Mouse (Mus musculus): ENCODE data around the gene Plagl2. TPM values are rescaled to one million over a fixed set of nuclear protein-coding genes. Genes with fewer than 3 reads are reported as not detected.
"Not testable (repeated sequence)": the region's sequence is repeated elsewhere in the genome, so short reads cannot be mapped to it uniquely, and the experiment has no call there.

Plagl2 gene
- 4.4 and 4.9 TPM in 2 replicates for polyA plus RNA-seq (2012; rRNA removed)

DNA sequence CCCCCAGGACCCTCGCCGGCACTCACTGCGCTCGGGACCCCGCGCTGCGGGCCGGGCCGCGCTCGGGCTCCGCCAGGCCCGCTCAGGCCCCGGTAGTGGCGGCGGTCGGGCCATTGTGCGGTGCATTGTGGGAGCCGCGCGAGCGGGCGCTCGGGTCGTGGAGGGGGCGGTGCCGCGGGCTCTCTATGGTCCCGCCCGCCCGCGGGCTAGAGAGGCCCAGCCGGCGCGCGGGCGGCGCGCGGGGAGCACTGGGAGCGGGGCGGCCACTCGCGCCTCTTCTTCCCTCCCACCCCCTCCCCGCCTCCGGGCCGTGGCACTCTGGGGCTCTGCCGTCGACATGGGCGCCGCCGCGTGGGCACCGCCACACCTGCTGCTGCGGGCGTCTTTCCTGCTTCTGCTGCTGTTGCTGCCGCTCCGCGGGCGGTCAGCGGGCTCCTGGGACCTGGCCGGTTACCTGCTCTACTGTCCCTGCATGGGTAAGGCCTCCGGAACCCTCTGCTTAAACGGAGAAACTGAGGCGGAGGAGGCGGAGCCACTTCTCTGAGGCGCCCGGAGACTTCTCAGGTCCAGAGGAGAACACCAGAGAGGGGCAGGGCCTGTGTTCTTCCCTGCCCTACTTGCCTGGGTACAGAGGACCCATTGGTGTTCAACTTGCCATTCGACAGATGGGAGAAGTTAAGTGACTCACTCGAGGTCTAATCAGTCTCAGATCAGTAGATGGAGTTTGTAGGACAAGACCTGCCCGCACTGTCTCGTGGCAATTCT, at the start of gene Plagl2, which contains the start of gene Pofut1:
Plagl2 (minus strand) TSS at position 177 of the 765 bp plus-strand sequence.
Pofut1 (plus strand) TSS at position 284 of the 765 bp plus-strand sequence.
- peak; percentile 54 to 88 for DNase-seq (ENCODE audit: extremely low spot score in 1 of 2, low spot score in 1 of 2)

DNA sequence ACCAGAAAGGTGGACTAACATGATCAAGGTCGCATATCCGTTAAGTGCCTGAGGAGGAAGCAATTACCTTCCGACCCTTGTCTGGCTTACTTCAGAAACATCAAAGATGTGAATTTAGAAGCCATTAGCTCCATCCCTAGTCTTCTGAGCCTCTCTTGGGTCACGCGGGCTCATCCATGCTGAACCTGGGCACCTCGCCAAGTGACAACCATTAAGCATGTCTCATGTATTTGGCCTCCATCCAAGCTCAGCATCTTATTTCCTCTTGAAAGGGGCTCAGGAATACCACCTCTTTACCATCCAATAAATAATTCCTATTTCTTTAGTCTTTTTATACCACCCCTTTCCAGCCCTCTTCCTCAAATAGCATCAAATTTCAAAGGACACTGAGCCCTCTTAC, 46.6 kb upstream of the Plagl2 start:
- no peak for DNase-seq (ENCODE audit: extremely low spot score in 1 of 2, low spot score in 1 of 2)

DNA sequence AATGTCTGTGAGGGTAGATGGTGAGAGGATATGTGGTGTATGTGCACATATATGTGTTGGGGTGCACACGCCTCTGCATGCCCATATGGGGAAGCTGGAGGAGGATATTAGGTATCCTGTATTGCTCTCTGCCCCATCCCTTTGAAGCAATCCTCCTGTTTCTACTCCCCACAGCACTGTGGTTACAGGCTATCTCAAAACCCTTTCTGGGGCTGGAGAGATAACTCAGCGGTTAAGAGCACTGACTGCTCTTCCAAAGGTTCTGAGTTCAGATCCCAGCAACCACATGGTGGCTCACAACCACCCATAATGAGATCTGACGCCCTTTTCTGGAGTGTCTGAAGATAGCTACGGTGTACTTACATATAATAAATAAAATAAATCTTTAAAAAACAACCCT, 45.3 kb upstream of the Plagl2 start:
- DNase-seq (ENCODE audit: extremely low spot score in 1 of 2, low spot score in 1 of 2): no peak

DNA sequence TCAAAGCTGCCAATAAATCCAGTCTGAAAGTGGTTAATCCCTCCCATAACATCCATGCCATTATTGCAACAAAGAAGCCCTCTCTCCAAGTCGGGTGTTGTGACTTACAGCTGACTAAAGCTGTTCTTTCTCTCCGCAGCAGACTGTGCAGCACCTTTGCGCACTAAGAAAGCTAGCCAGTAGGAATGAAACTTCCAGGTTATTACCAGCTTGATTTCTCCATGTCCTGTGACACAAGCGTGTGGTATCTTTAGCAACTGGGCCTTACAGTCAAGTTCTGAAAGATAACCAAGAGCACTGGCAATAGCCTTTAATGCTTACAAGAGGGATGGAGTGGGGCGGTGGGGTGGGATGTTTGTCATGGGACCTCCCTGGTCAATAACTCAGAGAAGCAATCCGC, 42.7 kb upstream of the Plagl2 start:
- DNase-seq (ENCODE audit: extremely low spot score in 1 of 2, low spot score in 1 of 2): no peak

DNA sequence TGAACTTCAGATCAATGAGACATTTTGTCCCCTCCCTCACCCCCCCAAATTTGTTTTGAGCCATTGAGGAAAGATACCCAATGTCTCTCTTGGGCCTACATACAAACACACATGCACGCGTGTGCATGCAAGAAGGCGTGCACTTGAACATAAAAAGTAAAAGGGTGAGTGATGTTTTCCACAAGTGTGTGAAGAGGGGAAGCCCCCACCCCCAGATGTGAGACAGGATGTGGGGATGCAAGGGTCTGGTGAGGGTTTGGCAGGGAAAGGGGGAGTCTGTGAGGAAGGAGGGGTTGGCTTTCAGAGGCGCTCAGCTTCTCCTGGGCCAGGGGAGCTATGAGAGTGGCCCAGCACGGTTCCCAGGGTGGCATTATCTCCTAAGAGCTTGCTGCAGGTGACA, 37.1 kb upstream of the Plagl2 start:
- no peak for DNase-seq (ENCODE audit: extremely low spot score in 1 of 2, low spot score in 1 of 2)

DNA sequence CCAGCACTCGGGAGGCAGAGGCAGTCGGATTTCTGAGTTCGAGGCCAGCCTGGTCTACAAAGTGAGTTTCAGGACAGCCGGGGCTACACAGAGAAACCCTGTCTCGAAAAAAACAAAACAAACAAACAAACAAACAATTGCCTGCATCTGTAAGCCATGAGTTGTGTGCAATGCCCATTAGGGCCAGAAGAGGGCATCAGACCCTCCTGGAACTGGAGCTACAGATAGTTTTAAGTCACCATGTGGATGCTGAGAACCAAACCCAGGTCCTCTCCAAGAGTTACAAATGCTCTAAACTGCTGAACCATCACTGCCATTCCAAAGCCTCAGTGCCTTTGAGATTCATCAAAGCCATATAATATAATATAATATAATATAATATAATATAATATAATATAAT, 35.6 kb upstream of the Plagl2 start:
- DNase-seq (ENCODE audit: extremely low spot score in 1 of 2, low spot score in 1 of 2): not testable (repeated sequence)

DNA sequence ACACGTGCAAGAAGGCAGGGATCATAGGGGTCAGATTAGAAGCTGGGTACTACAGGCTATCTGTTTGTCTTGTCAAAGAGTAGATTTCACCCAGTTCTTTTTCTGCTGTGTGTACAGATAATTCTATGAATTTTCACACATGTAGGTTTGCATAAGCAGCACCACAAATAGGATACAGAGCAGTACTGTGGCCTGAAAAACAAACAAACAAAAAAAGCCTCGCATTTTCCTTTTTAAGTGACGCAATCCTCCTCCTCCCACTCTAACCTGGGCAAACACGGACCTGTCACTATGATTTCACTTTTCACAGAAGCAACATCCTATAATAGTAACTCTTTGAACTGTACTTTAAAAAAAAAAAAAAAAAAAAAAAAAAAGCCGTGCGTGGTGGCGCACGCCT, 35.2 kb upstream of the Plagl2 start:
- DNase-seq (ENCODE audit: extremely low spot score in 1 of 2, low spot score in 1 of 2): no peak

DNA sequence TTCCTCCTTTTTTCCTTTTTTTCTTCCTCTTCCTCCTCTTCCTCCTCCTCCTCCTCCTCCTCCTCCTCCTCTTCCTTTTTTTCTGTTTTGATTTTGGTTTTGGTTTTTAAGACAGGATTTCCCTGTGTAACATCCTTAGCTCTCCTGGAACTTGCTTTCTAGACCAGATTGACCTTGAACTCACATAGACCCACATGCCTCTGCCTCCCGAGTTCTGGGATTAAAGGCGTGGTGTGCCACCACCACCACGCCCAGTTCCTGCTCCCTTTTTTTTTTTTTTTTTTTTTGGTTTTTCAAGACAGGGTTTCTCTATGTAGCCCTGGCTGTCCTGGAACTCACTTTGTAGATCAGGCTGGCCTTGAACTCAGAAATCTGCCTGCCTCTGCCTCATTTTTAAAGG, 34.4 kb upstream of the Plagl2 start:
- not testable (repeated sequence) for DNase-seq (ENCODE audit: extremely low spot score in 1 of 2, low spot score in 1 of 2)

DNA sequence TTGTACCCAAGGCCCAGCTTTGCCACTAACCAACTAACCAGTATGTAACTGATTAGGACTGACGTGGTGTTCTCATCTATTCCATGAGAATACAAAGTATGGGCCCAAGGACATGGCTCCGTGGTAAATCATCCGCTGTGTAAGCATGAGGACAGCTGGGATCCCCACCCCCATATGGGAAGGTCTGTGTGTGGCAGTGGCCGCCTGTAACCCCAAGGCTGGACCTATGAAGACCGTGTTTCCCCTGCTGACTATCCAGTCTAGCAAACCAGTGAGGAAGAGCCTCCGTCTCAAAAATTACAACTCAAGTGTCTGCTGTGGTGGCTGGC, 33.7 kb upstream of the Plagl2 start:
- DNase-seq (ENCODE audit: extremely low spot score in 1 of 2, low spot score in 1 of 2): no peak

DNA sequence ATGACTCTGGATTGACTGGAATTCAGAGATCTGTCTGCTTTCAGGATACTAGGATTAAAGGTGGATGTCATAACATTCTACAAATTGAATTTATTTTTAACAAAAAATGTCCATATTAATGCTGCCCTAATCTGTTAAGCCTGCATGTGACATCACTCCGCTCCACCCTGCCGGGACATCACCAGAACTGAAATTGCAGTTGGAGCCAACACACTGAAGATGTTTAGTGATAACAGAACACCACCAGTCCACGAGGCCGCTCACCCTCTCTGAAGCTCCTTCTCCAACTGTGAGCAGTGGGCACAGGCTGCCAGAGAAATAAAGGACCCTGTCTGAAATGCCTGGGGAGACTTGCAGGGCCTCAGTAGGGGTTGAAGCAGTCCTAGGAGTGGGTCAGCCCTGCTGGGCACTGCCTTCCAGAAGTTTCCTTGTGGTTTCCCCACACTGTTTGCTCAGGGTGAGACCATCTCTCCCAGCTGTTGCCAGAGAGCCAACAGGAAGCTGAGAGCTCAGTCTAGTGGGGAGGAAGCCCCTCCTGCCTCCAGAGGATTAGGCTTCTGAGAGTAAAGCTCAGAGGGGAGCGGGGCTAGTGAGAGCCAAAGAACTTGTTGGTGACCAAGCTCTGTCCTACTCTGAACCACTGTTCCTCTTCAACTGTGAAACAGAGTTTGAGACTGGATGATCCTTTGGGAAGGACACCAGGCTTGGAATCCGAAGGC, 33.1 kb upstream of the Plagl2 start:
- not testable (repeated sequence) for DNase-seq (ENCODE audit: extremely low spot score in 1 of 2, low spot score in 1 of 2)

DNA sequence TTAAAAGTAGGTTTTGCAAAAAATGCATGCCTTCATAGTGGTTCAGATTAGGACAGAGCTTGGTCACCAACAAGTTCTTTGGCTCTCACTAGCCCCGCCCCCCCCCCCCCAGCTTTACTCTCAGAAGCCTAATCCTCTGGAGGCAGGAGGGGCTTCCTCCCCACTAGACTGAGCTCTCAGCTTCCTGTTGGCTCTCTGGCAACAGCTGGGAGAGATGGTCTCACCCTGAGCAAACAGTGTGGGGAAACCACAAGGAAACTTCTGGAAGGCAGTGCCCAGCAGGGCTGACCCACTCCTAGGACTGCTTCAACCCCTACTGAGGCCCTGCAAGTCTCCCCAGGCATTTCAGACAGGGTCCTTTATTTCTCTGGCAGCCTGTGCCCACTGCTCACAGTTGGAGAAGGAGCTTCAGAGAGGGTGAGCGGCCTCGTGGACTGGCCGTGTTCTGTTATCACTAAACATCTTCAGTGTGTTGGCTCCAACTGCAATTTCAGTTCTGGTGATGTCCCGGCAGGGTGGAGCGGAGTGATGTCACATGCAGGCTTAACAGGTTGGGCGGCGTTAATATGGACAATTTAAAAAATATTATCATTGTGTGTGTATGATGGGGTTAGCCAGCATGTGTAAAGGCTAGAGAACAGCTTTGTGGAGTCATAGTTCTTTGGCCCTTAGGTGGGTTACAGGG, 29.1 kb upstream of the Plagl2 start:
- DNase-seq (ENCODE audit: extremely low spot score in 1 of 2, low spot score in 1 of 2): not testable (repeated sequence)

DNA sequence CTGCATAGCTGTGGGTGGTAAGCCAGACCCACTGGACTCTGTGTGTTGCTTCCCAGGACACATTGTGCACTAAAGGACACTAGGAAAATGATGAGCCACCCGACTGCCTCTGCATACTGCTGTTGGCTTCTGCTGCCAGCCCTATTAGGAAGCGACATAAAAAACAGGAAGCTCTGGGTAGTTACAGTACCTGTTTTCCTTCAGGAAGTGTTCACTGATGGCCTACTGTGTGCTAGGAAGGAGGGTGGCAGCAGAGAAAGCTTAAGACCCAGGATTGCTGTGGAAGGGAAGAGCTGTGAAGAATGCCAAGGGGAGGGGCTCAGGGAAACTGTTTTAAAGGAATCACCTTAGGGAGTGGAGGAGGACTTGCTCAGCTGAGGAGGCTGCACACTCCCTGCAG, 26.1 kb upstream of the Plagl2 start:
- no peak for DNase-seq (ENCODE audit: extremely low spot score in 1 of 2, low spot score in 1 of 2)

DNA sequence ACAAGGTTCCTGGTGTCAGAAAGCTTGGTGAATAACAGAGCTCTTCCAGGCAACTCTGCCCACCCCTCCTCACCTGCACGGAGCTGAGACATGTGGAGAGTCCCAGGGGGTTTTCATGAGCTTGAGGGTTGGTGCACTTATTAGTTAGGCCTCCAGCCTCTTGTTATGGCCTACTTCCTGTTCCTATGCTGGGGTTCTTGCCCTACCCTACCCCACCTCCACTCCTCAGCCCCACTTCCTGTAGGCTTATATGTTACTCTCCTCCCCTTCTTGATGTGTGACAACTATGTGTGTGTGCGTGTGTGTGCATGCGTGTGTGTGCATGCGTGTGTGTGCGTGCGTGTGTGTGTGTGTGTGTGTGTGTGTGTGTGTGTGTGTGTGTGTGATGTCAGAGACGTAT, 21.8 kb upstream of the Plagl2 start:
- no peak for DNase-seq (ENCODE audit: extremely low spot score in 1 of 2, low spot score in 1 of 2)

DNA sequence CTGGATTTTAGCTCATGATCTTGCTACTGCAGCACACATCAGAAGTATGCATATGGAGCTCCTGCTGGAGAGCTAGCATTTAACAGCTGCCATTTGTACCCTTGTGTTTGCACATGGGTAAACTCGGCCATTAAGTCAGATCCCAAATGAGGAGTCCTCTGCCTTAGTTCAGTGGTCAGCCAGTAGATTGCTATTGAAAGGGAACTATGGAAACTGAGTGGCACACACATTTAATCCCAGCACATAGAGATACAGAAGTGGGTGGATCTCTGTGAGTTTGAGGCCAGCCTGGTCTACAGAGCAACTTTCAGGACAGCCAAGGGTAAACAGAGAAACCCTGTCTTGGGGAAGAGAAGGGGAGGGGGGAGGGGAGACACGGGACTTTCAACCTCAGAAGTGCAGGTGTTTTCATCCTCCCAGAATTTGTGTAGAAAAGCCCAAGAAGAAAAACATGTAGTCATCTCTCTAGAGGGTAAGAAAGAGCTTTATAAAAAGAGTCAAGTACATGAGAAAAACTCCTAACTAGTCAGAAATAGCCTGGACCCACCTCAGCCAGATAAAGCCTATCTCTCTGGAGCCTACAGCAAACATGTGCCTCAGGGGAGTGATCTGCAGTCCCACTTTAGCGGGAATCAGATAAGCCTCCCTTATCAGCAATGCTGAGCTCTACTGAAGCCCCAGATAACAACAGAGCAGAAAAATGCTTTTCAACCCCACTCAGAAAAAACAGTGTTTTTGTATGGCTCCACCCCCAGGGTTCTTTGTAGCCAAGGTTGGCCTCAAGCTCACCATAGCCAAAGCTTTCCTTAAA, 18.8 kb upstream of the Plagl2 start:
- no peak for DNase-seq (ENCODE audit: extremely low spot score in 1 of 2, low spot score in 1 of 2)

DNA sequence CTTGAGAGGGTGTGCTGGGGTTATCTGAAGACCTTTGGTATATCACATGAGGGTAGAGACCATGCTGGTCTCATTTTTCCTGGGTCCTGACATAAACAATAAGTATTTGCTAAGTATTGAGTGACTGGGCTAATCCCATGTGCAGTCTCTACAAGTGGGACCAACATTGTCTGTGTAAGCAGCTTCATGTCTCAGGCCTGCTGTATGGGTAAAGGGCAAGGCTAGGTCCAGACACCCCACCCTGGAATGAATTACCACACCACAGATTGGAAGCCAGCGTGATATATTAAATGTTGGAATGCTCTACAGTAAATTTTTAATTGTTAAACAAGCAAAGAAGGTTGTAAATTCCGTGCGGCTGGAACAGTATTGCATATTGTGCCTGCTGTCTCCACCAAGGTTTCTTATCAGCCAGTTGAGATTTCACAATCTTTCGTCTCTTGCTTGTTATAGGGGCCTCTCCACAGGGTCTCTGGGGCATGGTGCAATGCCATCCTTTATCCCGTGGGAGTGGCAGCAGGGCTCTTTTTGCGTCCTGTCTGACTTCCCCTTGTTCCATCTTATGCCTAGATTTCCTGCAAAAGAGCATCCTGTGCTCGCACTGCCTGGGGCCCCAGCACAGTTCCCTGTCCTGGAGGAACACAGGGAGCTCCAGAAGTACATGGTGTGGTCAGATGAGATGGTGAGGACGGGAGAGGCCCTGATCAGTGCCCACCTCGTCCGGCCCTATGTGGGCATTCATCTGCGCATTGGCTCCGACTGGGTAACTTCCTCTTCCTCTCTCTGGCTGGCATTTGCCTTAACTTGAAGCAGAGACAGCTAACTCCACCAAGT, 18.0 kb upstream of the Plagl2 start:
- DNase-seq (ENCODE audit: extremely low spot score in 1 of 2, low spot score in 1 of 2): no peak

DNA sequence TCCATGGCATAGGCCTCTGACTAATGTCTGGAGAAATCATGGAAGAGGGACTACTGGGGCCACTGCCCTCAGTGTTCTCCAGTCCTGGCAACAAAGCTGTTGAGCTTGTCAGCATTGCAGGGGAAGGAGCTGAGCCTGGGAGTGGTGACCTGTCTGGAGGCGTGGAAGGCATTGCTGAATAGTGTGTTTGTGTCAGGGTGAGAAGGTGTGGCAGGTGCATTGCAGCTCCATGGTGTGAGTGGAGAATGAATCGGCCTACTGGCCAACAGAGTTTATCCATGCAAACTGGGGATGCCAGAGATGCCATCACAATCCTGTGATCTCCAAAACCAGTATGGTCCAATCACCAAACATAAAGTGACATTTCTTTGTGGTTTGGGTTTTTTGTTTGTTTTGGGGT, 15.4 kb upstream of the Plagl2 start:
- DNase-seq (ENCODE audit: extremely low spot score in 1 of 2, low spot score in 1 of 2): no peak

DNA sequence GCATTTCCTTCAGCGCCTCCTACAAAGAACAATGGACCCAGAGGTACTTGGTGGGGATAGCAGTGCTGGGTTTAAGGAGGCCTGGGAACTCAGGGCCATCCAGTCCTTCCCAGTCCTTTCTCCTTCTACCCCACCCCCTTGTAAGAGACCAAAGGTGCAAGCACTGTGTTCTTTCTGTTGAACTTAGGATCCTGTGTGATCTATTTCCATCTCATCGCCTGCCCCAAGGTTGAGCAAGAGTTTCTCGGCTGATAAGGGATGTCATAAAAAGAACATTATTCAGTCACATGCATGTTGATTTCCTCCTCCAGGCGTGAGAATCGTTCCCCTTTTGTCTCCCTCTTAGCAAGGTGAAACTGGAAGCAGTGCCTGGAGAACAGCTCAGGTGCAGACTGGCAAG, 8.5 kb upstream of the Plagl2 start:
- no peak for DNase-seq (ENCODE audit: extremely low spot score in 1 of 2, low spot score in 1 of 2)

DNA sequence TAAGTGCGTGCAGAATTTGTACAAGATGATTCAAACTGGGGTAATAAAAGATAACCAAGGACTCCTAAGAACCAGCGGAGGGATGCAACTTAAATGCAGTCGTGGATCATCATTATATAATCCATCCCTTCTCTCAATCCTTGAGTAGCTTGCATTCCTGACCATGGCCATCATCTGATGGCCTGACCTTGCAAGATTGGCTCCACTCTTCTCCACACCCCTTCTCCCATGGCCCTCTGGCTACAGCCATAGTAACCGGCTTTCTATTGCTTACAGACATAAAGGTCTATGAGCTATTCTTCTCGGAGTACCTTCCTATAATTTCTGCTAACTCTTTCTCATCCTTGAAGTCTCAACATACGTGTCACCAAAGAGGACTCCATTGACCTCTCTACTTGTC, 930 bp upstream of the Plagl2 start:
- DNase-seq (ENCODE audit: extremely low spot score in 1 of 2, low spot score in 1 of 2): no peak

DNA sequence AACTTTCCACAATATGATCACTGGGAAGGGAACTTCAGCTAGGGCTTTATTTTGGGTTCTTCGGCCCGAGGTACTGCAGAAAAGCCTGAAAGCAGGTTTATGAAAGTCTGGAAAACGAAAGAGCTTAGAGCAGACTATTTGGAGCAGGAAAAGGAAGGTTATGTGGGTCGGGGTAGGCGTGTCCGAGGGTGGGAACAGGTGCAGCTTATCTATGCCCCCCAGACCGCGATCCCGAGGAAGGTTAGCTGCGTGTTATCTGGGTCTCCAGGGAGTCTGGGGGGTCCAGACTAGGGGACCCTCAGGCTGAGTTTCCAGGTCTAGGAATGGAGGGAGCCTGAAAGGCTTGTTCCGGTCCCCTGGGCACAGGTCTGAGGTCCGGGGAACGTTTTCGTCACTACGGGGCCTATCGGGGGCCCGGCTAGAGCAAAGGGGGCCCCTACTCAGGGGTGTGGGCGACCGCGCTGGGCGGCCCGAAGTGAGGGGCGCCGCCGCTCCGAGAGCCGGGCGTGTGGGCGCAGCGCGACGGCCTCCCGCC, 458 bp downstream of the Plagl2 start:
- no peak for DNase-seq (ENCODE audit: extremely low spot score in 1 of 2, low spot score in 1 of 2)

Data from frontal cortex, adult 2 months (tissue).